Mouse (Mus musculus) layer of hippocampus, adult 8-10 months (tissue): Measurements from ENCODE around the gene Hipk3. TPM values are rescaled to one million over a fixed set of nuclear protein-coding genes. Genes with fewer than 3 reads are reported as not detected.

ENCODE experiments used
- DNase-seq, 2 experiments: peaks; one replicate each; pipeline ENCODE4 v3.0.0; 2022; ENCODE audit warnings: low spot score in 2 of 2
- total RNA-seq, 4 experiments: library from RNA; stranded (reverse); gene quantifications; 2 replicates each; pipeline ENCODE4 v1.2.4; 2022

The Hipk3 gene
- total RNA-seq, 4 experiments from 2014 or later = 70.7 to 78.3 (median 74.8) TPM

DNA sequence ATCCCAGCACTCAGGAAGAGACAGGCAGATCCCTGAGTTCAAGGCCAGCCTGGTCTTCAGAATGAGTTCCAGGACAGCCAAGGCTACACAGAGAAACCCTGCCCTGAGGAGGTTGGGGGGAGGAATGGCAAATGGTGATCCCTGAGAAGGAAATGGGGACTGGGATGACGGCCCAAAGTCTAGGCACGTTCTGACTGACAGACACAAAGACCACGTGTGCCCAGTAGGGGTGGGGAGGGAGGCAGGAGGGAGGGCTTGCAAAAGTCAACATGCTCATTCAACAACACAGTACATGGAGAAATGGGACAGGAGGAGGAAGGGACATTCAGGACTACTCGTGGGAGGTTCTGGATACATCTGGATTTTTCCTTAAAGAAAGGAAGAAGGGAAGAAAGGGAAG, 81.8 kb downstream of the Hipk3 start:
- no peak for DNase-seq

DNA sequence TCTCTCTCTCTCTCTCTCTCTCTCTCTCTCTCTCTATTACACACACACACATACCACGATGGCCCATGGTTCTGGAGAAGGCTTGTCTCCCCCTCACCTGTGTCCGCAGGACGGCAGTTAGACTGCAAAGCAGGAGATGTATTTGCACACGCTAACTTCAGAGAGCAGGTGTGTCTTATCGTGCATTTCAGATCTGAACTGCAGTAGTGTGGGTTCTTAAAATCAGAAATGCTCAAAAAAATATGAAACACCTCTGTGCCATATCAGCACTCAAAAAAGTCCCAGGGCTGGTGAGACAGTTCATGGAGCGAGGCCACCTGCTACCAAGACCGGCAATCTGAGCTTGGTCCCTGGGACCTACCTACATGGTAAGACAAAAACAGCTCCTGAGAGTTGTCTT, 82.4 kb downstream of the Hipk3 start:
- no peak for DNase-seq

DNA sequence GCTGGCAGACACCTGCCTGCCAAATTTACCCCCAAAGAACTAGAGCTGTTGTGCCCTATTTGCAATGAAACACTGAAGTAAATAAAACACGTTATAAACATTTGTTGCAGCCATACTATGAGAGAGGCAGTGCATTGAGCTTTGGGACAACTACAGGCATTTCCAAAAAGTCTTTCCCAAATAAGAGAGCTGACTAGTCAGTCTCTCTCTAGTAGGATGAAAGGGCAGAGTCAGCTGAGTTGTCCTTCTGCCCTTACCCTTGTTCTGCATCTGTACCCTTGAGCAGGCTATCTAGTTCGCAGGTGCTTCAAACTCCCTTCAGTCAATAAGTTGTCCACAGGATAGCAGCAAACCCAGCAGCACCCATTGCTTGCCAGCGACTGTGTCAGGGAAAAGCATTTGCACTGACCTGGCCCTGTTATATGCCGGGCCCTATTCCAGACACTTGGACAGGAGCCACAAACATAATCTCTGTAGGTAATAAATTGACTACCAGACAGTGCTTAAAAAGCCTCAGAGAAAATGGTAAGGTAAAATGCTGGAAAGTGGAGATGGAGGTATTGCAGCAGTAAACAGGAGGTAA, 83.2 kb downstream of the Hipk3 start, which contains the start of gene D430041D05Rik:
Gene D430041D05Rik (minus strand): TSS at position 51 of the 583 bp plus-strand sequence.
- no peak for DNase-seq

- DNase-seq = peak in 1 of 2 experiments; percentile 40
Observed at GRCm38 (mm10) chr2:104409851-104410821, 84.1 kb downstream of the Hipk3 start.

DNA sequence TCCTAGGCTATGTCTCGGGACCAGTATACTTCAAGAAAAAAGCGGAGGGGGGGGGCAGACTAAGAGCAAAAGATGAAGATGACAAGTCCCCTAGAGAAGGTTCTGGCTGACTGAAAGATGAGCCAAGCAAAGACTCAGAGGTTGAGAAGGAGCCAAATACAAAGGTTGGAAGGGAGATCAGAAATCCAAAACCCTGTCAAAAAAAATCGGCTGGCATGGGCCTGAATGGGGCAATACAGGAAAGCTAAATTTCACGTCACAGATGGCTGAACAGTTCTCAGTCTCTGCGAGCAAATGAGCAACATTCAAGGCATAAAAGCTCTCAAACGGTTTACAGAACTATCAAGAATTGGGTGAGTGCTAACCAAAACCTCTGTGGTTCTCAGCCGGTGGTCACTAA, 85.9 kb downstream of the Hipk3 start:
- no peak for DNase-seq

GRCm38 (mm10) chr2:104407913-104408312, 86.3 kb downstream of the Hipk3 start:
- no peak for DNase-seq

GRCm38 (mm10) chr2:104404036-104404435, 90.2 kb downstream of the Hipk3 start:
- no peak for DNase-seq

- DNase-seq = no peak
Observed at GRCm38 (mm10) chr2:104398651-104399290, 95.5 kb downstream of the Hipk3 start.

DNA sequence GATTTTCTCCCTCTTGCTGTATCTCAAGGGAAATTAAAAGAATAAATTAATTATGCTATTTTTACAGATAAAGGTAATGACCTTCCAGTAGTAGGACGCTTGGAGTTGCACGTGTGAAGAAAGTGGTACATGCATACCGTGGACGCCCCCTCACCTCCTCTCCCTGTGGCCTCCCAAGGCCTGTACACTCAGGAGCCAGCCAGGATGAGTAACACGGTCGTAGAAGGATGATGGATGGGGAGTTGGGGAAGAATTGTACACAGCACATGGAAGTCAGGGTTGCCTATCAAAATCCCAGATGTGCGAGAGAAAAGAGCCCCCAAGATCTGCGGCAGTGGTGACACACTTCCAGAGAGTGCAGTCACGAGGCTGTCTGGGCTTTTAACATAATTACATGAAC, 98.3 kb downstream of the Hipk3 start:
- DNase-seq = no peak

DNA sequence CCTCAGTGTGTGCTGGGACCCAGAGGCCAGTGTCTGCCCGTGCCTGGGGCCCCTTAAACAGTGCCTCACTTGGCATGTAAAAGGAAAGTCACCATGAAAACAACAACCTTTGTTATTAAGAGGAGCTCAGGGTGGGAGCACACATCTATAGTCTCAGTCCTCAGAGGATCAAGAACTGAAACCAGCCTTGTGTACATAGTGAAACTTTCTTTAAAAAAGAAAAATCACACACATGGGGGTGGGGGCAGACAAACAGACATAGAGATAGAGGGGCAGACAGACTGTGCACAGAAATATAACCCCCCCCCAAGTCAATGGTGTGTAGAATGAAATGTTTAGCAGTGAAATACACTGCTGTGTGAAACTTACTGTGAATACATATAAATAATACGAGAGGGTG, 99.5 kb downstream of the Hipk3 start:
- no peak for DNase-seq

GRCm38 (mm10) chr2:104392700-104393312, 101.4 kb downstream of the Hipk3 start:
- no peak for DNase-seq

- DNase-seq = no peak
Observed at GRCm38 (mm10) chr2:104389231-104389630, 105.0 kb downstream of the Hipk3 start.

DNA sequence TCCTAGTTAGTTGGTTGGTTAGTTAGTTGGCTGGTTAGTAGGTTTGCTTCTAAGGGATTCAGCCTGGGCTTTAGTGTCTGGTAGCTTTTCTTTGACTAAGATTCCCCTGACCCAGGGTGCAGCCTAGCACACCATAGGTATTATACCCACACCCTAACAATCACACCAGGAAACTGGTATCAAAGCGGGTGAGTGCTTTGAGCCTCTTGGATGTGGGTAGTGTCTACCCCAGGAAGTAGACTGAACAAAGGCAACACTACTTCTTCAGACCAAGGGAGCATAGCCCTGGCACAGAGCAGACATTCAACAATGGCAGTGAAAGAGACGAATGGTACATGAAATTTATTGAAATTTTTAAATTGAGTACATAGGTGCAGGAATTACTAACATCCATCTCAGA, 108.3 kb downstream of the Hipk3 start:
- DNase-seq = no peak

- DNase-seq = no peak
Observed at GRCm38 (mm10) chr2:104383589-104383988, 110.7 kb downstream of the Hipk3 start.

GRCm38 (mm10) chr2:104382813-104383212, 111.4 kb downstream of the Hipk3 start:
- DNase-seq = no peak

- no peak for DNase-seq
Observed at GRCm38 (mm10) chr2:104379304-104379703, 114.9 kb downstream of the Hipk3 start.

- DNase-seq = no peak
Observed at GRCm38 (mm10) chr2:104378791-104379190, 115.5 kb downstream of the Hipk3 start.

GRCm38 (mm10) chr2:104377990-104378389, 116.3 kb downstream of the Hipk3 start:
- DNase-seq = no peak
